Comparison of ENCODE assay signal across 8 mouse cellular contexts in the genomic region with DNA sequence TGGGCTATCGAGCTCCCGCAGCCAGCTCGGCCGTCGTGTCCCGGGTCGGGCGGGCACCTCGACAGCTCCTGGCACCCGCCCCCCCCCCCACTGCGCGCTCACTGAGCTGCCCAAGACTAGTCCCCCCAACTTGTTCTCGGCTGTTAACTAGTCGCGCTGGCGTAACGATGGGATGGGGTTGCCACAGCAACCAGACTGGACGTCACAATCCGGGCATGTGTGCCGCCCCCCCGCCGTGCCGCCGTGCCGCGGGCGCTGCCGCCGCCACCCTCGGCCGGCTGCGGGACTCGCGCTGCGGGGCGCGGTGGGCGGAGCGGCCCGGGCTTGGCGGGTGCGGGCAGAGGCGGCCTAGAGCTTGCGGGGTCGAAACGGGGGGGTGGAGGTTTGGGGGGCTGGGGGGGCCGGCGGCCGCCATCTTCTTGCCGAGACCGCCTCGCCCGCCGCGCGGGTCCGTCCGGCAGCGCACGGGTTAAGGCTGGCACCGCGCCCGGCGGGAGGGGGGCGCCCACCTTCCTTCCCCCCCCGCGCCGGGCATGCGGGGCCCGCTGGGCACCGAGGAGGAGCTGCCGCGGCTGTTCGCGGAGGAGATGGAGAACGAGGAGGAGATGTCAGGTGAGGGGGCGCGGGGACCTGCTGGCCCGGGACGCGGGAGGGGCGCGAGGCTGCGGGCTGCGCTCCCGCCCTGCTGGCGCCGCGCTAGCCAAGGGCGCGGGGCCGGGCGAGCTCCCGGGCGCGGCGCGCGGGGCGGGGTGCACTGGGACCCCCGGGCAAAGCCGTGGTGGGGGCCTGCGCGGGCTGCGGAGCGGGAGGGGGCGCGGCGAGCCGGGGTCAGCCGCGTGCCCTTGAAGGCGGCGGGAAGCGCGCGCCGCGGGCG. TPM values are rescaled to one million over a fixed set of nuclear protein-coding genes. Genes with fewer than 3 reads are reported as not detected.
A peak's percentile ranks its signal among the peaks of the same experiment; 100 is the strongest.
DNase-seq lines count a peak whose midpoint lies in the region; ATAC-seq lines count a peak whose summit lies in the region.

A gene (plus strand): TSS at position 233 of the 874 bp plus-strand sequence.

- H3K36me3 ChIP-seq in lung, embryonic 16.5 days (ENCODE audit: control insufficient read depth, insufficient read depth, low read length): peaks cover 18% of the 10 kb centered on the region
- peaks cover 19% of the 10 kb centered on the region for H3K36me3 ChIP-seq in embryonic facial prominence, embryonic 13.5 days
- peaks cover 9% of the 10 kb centered on the region for H3K36me3 ChIP-seq in intestine, embryonic 16.5 days (ENCODE audit: control insufficient read depth, insufficient read depth, low read length)
- peaks cover 5% of the 10 kb centered on the region; the same call in 1 of the 2 replicates for H3K36me3 ChIP-seq in midbrain, embryonic 11.5 days (ENCODE audit: control insufficient read depth, insufficient read depth, low read length)

- H3K4me1 ChIP-seq in lung, embryonic 16.5 days (replicated peaks; ENCODE audit: control insufficient read depth, insufficient read depth, low read length): peaks cover 12% of the 10 kb centered on the region
- H3K4me1 ChIP-seq in embryonic facial prominence, embryonic 13.5 days: peaks cover 12% of the 10 kb centered on the region
- peaks cover 21% of the 10 kb centered on the region for H3K4me1 ChIP-seq in intestine, embryonic 16.5 days (ENCODE audit: control insufficient read depth, insufficient read depth, low read length)
- H3K4me1 ChIP-seq in midbrain, embryonic 11.5 days (ENCODE audit: control insufficient read depth, insufficient read depth, low read length): peaks cover 14% of the 10 kb centered on the region

- H3K27me3 ChIP-seq in lung, embryonic 16.5 days (ENCODE audit: control insufficient read depth, insufficient read depth, low read depth, low read length): peaks cover 48% of the 10 kb centered on the region
- peaks cover 72% of the 10 kb centered on the region for H3K27me3 ChIP-seq in embryonic facial prominence, embryonic 13.5 days
- H3K27me3 ChIP-seq in intestine, embryonic 16.5 days (replicated peaks; ENCODE audit: control insufficient read depth, insufficient read depth, low read length): peaks cover 40% of the 10 kb centered on the region
- peaks cover 31% of the 10 kb centered on the region for H3K27me3 ChIP-seq in midbrain, embryonic 11.5 days (ENCODE audit: control insufficient read depth, insufficient read depth, low read length)

- no peak for DNase-seq in lung, postnatal 14 days
- DNase-seq in midbrain, embryonic 11.5 days (ENCODE audit: low spot score, missing footprints): no peak
- no peak for DNase-seq in gastrocnemius, postnatal 10 days
- no peak for DNase-seq in thymus, postnatal 4 days

- peak within 1 kb of the TSS; percentile 45 for H3K9ac ChIP-seq in lung, embryonic 16.5 days (ENCODE audit: low read length)
- peak within 1 kb of the TSS; percentile 73 for H3K9ac ChIP-seq in embryonic facial prominence, embryonic 13.5 days
- H3K9ac ChIP-seq in intestine, embryonic 16.5 days (ENCODE audit: low read depth, low read length): peak within 1 kb of the TSS; percentile 55
- peak within 1 kb of the TSS; percentile 61 for H3K9ac ChIP-seq in midbrain, embryonic 11.5 days (ENCODE audit: low read length)

- WGBS in lung, embryonic 16.5 days: 0% methylated on average over 44 of the region's 120 CpGs
- under 1% methylated on average over 70 of the region's 120 CpGs for WGBS in embryonic facial prominence, embryonic 13.5 days
- WGBS in intestine, embryonic 16.5 days: under 1% methylated on average over 54 of the region's 120 CpGs
- WGBS in midbrain, embryonic 11.5 days: 1% methylated on average over 64 of the region's 120 CpGs

- no peak within 1 kb of the TSS for H3K27ac ChIP-seq in lung, embryonic 16.5 days (ENCODE audit: low read length)
- H3K27ac ChIP-seq in embryonic facial prominence, embryonic 13.5 days: no peak within 1 kb of the TSS
- no peak within 1 kb of the TSS for H3K27ac ChIP-seq in intestine, embryonic 16.5 days (ENCODE audit: low read length)
- no peak within 1 kb of the TSS for H3K27ac ChIP-seq in midbrain, embryonic 11.5 days (ENCODE audit: low read depth, low read length)

- no peaks in the 10 kb centered on the region for H3K9me3 ChIP-seq in lung, embryonic 16.5 days (ENCODE audit: control insufficient read depth, low read length)
- no peaks in the 10 kb centered on the region; the same call in 1 of the 2 replicates for H3K9me3 ChIP-seq in embryonic facial prominence, embryonic 13.5 days
- no peaks in the 10 kb centered on the region for H3K9me3 ChIP-seq in intestine, embryonic 16.5 days (ENCODE audit: control insufficient read depth, low read length)
- H3K9me3 ChIP-seq in midbrain, embryonic 11.5 days (ENCODE audit: control insufficient read depth, low read length): no peaks in the 10 kb centered on the region

- ATAC-seq in lung, embryonic 16.5 days (ENCODE audit: low read depth): peak; percentile 16; the same call in 1 of the 2 replicates
- ATAC-seq in embryonic facial prominence, embryonic 13.5 days (ENCODE audit: insufficient number of reproducible peaks, insufficient read depth, low FRiP score, low TSS enrichment, low read depth): no peak
- no peak for ATAC-seq in intestine, embryonic 16.5 days
- peak; percentile 23; the same call in 1 of the 2 replicates for ATAC-seq in midbrain, embryonic 11.5 days (ENCODE audit: low FRiP score)
- ATAC-seq in erythroblast, adult 5-6 weeks (replicated peaks; ENCODE audit: low FRiP score, poor library complexity, severe bottlenecking): no peak

- peak within 1 kb of the TSS; percentile 99 for H3K4me2 ChIP-seq in lung, embryonic 16.5 days (ENCODE audit: low read depth, low read length)
- peak within 1 kb of the TSS; percentile 100 for H3K4me2 ChIP-seq in embryonic facial prominence, embryonic 13.5 days
- H3K4me2 ChIP-seq in intestine, embryonic 16.5 days (ENCODE audit: low read depth, low read length): peak within 1 kb of the TSS; percentile 96
- H3K4me2 ChIP-seq in midbrain, embryonic 11.5 days: peak within 1 kb of the TSS; percentile 100

- H3K4me3 ChIP-seq in lung, embryonic 16.5 days (ENCODE audit: low read length): peak within 1 kb of the TSS; percentile 54
- peak within 1 kb of the TSS; percentile 64 for H3K4me3 ChIP-seq in embryonic facial prominence, embryonic 13.5 days
- peak within 1 kb of the TSS; percentile 55 for H3K4me3 ChIP-seq in intestine, embryonic 16.5 days (ENCODE audit: low read length)
- peak within 1 kb of the TSS; percentile 57 for H3K4me3 ChIP-seq in midbrain, embryonic 11.5 days (ENCODE audit: low read depth, low read length)

RNA-seq across cellular contexts. Expression of the gene that starts here (rescaled TPM):
- 0.28 and 0.38 TPM in 2 replicates for polyA plus RNA-seq in lung, embryonic 16.5 days (2015; fragmentation: Nextera tagmentation; extraction: Ambion mirVana)
- polyA plus RNA-seq in embryonic facial prominence, embryonic 13.5 days (2015; fragmentation: Nextera tagmentation; extraction: Ambion mirVana): 2.5 and 2.6 TPM in 2 replicates
- 1.5 and 1.9 TPM in 2 replicates for polyA plus RNA-seq in intestine, embryonic 16.5 days (2015; fragmentation: Nextera tagmentation; extraction: Ambion mirVana)
- polyA plus RNA-seq in midbrain, embryonic 11.5 days (2014; fragmentation: Nextera tagmentation; extraction: Ambion mirVana): 0.56 and 0.66 TPM in 2 replicates
- total RNA-seq in erythroblast, adult 5-6 weeks (2015; ENCODE audit: low replicate concordance): not detected in 2 replicates
- total RNA-seq in erythroblast, adult 5-6 weeks (2017; ENCODE audit: low replicate concordance): 0.09 TPM in 1 of 2 replicates, not detected in the other
- total RNA-seq in gastrocnemius, postnatal 10 days (2021): under 1 TPM; 0.36 to 0.56 TPM

Comparison
In these comparisons a context has a peak if more than half of its experiments do, and no peak if none do; other contexts are left out.
1. Peak in ATAC-seq, H3K4me3 ChIP-seq, H3K9ac ChIP-seq and H3K4me2 ChIP-seq in lung, embryonic 16.5 days; RNA of the gene not detected or under 1 TPM.
2. Peak in ATAC-seq, H3K4me3 ChIP-seq, H3K9ac ChIP-seq and H3K4me2 ChIP-seq in midbrain, embryonic 11.5 days; RNA of the gene not detected or under 1 TPM.